Mouse (Mus musculus) liver, embryonic 13.5 days (tissue): Measurements from ENCODE around the gene Syn3. TPM values are rescaled to one million over a fixed set of nuclear protein-coding genes. Genes with fewer than 3 reads are reported as not detected.

ENCODE experiments used
- ATAC-seq: fragments of 200-750 bp; cut with Nextera tagmentation; 2 replicates; pipeline ENCODE4 v1.8.0; 2017; ENCODE audit warnings: low read depth, mild to moderate bottlenecking, moderate number of reproducible peaks, moderate library complexity
- DNase-seq: peaks from one replicate; pipeline ENCODE4 v3.0.0; 2022
- H3K27ac ChIP-seq: fragments of 300-500 bp; sonication (generic); 2 replicates; pipeline ENCODE4 v1.5.1; 2015; ENCODE audit warnings: moderate library complexity, mild to moderate bottlenecking, inconsistent platforms
- H3K27me3 ChIP-seq: fragments of 300-500 bp; sonication (generic); 2 replicates; pipeline ENCODE4 v1.6.1; 2015; ENCODE audit warnings: mild to moderate bottlenecking, inconsistent platforms
- H3K36me3 ChIP-seq: fragments of 300-500 bp; sonication (generic); 2 replicates; pipeline ENCODE4 v1.6.1; 2015; ENCODE audit warnings: mild to moderate bottlenecking, inconsistent platforms
- H3K4me1 ChIP-seq: fragments of 300-500 bp; sonication (generic); replicated peaks from 2 replicates; pipeline ENCODE4 v1.6.1; 2015; ENCODE audit warnings: inconsistent platforms
- H3K4me2 ChIP-seq: fragments of 300-500 bp; sonication (generic); 2 replicates; pipeline ENCODE4 v1.6.1; 2015; ENCODE audit warnings: inconsistent platforms, mild to moderate bottlenecking, moderate library complexity
- H3K4me3 ChIP-seq: fragments of 300-500 bp; sonication (generic); replicated peaks from 2 replicates; pipeline ENCODE4 v1.5.1; 2015; ENCODE audit warnings: mild to moderate bottlenecking, inconsistent platforms
- H3K9ac ChIP-seq: fragments of 300-500 bp; sonication (generic); 2 replicates; pipeline ENCODE4 v1.6.1; 2015; ENCODE audit warnings: mild to moderate bottlenecking, inconsistent platforms
- H3K9me3 ChIP-seq: fragments of 300-500 bp; sonication (generic); replicated peaks from 2 replicates; pipeline ENCODE4 v1.6.1; 2016; ENCODE audit warnings: inconsistent platforms
- WGBS: fragments of 180-500 bp; shearing (Covaris S2); methylation state at CpG from one replicate; pipeline ENCODE4 v1.1.7; 2015; ENCODE audit not compliant: insufficient replicate concordance; 5-methylcytosine and 5-hydroxymethylcytosine counted together
- polyA plus RNA-seq: library from polyadenylated mRNA; unstranded; fragments of >200 nt; fragmentation: Nextera tagmentation; extraction: Ambion mirVana; gene quantifications from 2 replicates; pipeline ENCODE4 v1.2.1, GENCODE M21; 2015

The Syn3 gene
- polyA plus RNA-seq, 1 experiment from 2014 or later: 0.14 TPM

GRCm38 (mm10) chr10:86293880-86294279 lies 204.8 kb downstream of the Syn3 start:
- Histone ChIP-seq H3K9ac (no peak overlapping the region), H3K27me3 (peaks cover 36% of the 10 kb centered on the region), H3K4me1 (no peaks in the 10 kb centered on the region), H3K9me3 (no peaks in the 10 kb centered on the region), H3K27ac (no peak overlapping the region), H3K4me3 (no peak overlapping the region), H3K4me2 (no peak overlapping the region), H3K36me3 (no peaks in the 10 kb centered on the region)
- WGBS: 55% methylated on average over 1 of the region's 1 CpGs
- DNase-seq (no peak), ATAC-seq (no peak)

GRCm38 (mm10) chr10:86290109-86290771 lies 208.5 kb downstream of the Syn3 start:
- WGBS: 59% methylated on average over 8 of the region's 8 CpGs
- H3K4me2 ChIP-seq: no peak overlapping the region
- H3K27ac ChIP-seq: no peak overlapping the region
- no peaks in the 10 kb centered on the region for H3K9me3 ChIP-seq
- peaks cover 8% of the 10 kb centered on the region; the same call in 1 of the 2 replicates for H3K27me3 ChIP-seq
- no peak overlapping the region for H3K4me3 ChIP-seq
- H3K36me3 ChIP-seq: no peaks in the 10 kb centered on the region
- DNase-seq: no peak
- no peaks in the 10 kb centered on the region for H3K4me1 ChIP-seq
- no peak for ATAC-seq
- no peak overlapping the region for H3K9ac ChIP-seq

- 79% methylated on average over 7 of the region's 7 CpGs for WGBS
- no peak for DNase-seq
- Histone ChIP-seq H3K27ac (no peak overlapping the region), H3K9ac (no peak overlapping the region), H3K36me3 (no peaks in the 10 kb centered on the region), H3K4me2 (no peak overlapping the region), H3K4me1 (no peaks in the 10 kb centered on the region), H3K4me3 (no peak overlapping the region), H3K27me3 (no peaks in the 10 kb centered on the region), H3K9me3 (no peaks in the 10 kb centered on the region)
- no peak for ATAC-seq
These were observed 212.2 kb downstream of the Syn3 start for GRCm38 (mm10) chr10:86286508-86286907.

GRCm38 (mm10) chr10:86281238-86281637 lies 217.5 kb downstream of the Syn3 start:
- Histone ChIP-seq H3K4me3 (no peak overlapping the region), H3K9ac (no peak overlapping the region), H3K9me3 (no peaks in the 10 kb centered on the region), H3K27ac (no peak overlapping the region), H3K4me1 (no peaks in the 10 kb centered on the region), H3K36me3 (no peaks in the 10 kb centered on the region), H3K27me3 (no peaks in the 10 kb centered on the region), H3K4me2 (no peak overlapping the region)
- 74% methylated on average over 8 of the region's 8 CpGs for WGBS
- no peak for DNase-seq
- ATAC-seq: no peak

- no peak overlapping the region for H3K9ac ChIP-seq
- no peaks in the 10 kb centered on the region for H3K4me1 ChIP-seq
- ATAC-seq (no peak), DNase-seq (no peak)
- WGBS: 62% methylated on average over 7 of the region's 7 CpGs
- no peaks in the 10 kb centered on the region for H3K9me3 ChIP-seq
- no peaks in the 10 kb centered on the region for H3K27me3 ChIP-seq
- H3K36me3 ChIP-seq: no peaks in the 10 kb centered on the region
- no peak overlapping the region for H3K4me3 ChIP-seq
- H3K4me2 ChIP-seq: no peak overlapping the region
- no peak overlapping the region for H3K27ac ChIP-seq
These were observed 219.0 kb downstream of the Syn3 start for GRCm38 (mm10) chr10:86279579-86280168.

- Histone ChIP-seq H3K36me3 (no peaks in the 10 kb centered on the region), H3K27me3 (no peaks in the 10 kb centered on the region), H3K9me3 (no peaks in the 10 kb centered on the region), H3K4me2 (no peak overlapping the region), H3K4me3 (no peak overlapping the region), H3K27ac (no peak overlapping the region), H3K9ac (no peak overlapping the region), H3K4me1 (no peaks in the 10 kb centered on the region)
- DNase-seq: no peak
- no peak for ATAC-seq
- WGBS: 66% methylated on average over 2 of the region's 2 CpGs
These were observed 220.2 kb downstream of the Syn3 start for GRCm38 (mm10) chr10:86278481-86278880.

- no peak overlapping the region for H3K4me2 ChIP-seq
- no peaks in the 10 kb centered on the region for H3K36me3 ChIP-seq
- H3K4me1 ChIP-seq: no peaks in the 10 kb centered on the region
- 19% methylated on average over 5 of the region's 5 CpGs for WGBS
- no peaks in the 10 kb centered on the region for H3K27me3 ChIP-seq
- ATAC-seq (no peak), DNase-seq (no peak)
- H3K9ac ChIP-seq: no peak overlapping the region
- no peaks in the 10 kb centered on the region for H3K9me3 ChIP-seq
- H3K27ac ChIP-seq: no peak overlapping the region
- H3K4me3 ChIP-seq: no peak overlapping the region
These were observed 221.4 kb downstream of the Syn3 start for GRCm38 (mm10) chr10:86277327-86277726.

GRCm38 (mm10) chr10:86275585-86275984 lies 223.1 kb downstream of the Syn3 start:
- Histone ChIP-seq H3K27ac (no peak overlapping the region), H3K9ac (no peak overlapping the region), H3K36me3 (no peaks in the 10 kb centered on the region), H3K27me3 (no peaks in the 10 kb centered on the region), H3K9me3 (no peaks in the 10 kb centered on the region), H3K4me3 (no peak overlapping the region), H3K4me2 (no peak overlapping the region), H3K4me1 (no peaks in the 10 kb centered on the region)
- no peak for DNase-seq
- 65% methylated on average over 5 of the region's 5 CpGs for WGBS
- ATAC-seq: no peak

- 0 out of 2 replicates have a peak, but pooled peaks have one; percentile 58 for ATAC-seq
- Histone ChIP-seq H3K36me3 (no peaks in the 10 kb centered on the region), H3K27me3 (no peaks in the 10 kb centered on the region), H3K9ac (no peak overlapping the region), H3K9me3 (no peaks in the 10 kb centered on the region), H3K4me1 (no peaks in the 10 kb centered on the region), H3K4me3 (no peak overlapping the region), H3K27ac (no peak overlapping the region; the same call in 1 of the 2 replicates), H3K4me2 (no peak overlapping the region)
- 17% methylated on average over 19 of the region's 19 CpGs for WGBS
- DNase-seq: no peak
These were observed 225.1 kb downstream of the Syn3 start for GRCm38 (mm10) chr10:86273410-86274191.

GRCm38 (mm10) chr10:86272826-86273225 lies 225.9 kb downstream of the Syn3 start:
- H3K36me3 ChIP-seq: no peaks in the 10 kb centered on the region
- no peak overlapping the region for H3K9ac ChIP-seq
- no peaks in the 10 kb centered on the region for H3K9me3 ChIP-seq
- no peak overlapping the region for H3K4me3 ChIP-seq
- H3K4me2 ChIP-seq: no peak overlapping the region
- H3K4me1 ChIP-seq: no peaks in the 10 kb centered on the region
- no peak for DNase-seq
- H3K27me3 ChIP-seq: no peaks in the 10 kb centered on the region
- 69% methylated on average over 3 of the region's 3 CpGs for WGBS
- ATAC-seq: no peak
- no peak overlapping the region for H3K27ac ChIP-seq

GRCm38 (mm10) chr10:86270254-86270653 lies 228.4 kb downstream of the Syn3 start:
- no peak overlapping the region for H3K4me2 ChIP-seq
- DNase-seq (no peak), ATAC-seq (no peak)
- H3K9me3 ChIP-seq: no peaks in the 10 kb centered on the region
- no peak overlapping the region for H3K4me3 ChIP-seq
- H3K9ac ChIP-seq: no peak overlapping the region
- no peaks in the 10 kb centered on the region for H3K4me1 ChIP-seq
- no peaks in the 10 kb centered on the region for H3K36me3 ChIP-seq
- H3K27ac ChIP-seq: no peak overlapping the region
- H3K27me3 ChIP-seq: no peaks in the 10 kb centered on the region
- WGBS: 36% methylated on average over 3 of the region's 3 CpGs
